Mouse (Mus musculus): ENCODE results near the gene Umps. TPM values are rescaled to one million over a fixed set of nuclear protein-coding genes. Genes with fewer than 3 reads are reported as not detected.

The Umps gene
- polyA plus RNA-seq (2012; ENCODE audit: low replicate concordance) = 3.8 and 20.2 TPM in 2 replicates

DNA sequence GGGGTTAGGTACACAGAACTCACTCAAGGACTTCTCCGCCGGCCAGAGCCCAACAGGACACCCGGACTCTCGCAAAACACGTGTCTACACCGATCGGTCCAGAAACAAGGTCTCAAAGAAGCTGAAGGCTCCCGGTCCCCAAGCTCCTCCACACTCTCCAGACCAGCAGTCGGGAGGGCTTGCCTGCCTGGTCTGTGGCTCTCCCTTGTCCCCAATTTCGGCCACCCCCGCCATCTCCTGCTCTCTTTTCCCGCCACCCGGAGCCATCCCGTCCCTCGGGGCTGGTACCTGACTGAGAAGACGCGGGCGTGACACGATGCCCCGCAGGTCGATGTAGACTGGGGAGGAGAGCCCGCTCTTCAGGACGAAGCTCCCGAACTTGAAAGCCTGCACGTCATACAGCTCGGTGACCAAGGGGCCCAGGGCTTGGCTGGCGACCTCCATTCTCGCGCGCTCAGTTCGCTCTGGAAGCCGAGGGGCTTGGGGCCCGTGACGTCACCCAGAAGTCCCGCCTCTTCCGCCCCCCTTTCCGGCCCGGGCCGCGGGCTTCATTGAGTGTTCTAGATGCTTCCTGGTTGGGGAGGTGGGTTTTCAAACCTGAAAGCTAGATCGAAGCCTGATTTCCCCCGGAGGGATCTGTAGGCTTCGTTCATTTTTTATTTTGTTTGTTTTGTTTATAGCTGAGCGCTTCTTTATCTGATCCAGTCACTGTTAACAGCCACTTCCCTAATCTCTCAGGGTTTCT, at the start of gene Umps:
TSS of gene Umps (minus strand) at position 501 of the 745 bp plus-strand sequence.

Other genes starting within 250 kb of the Umps start
- 0.06 and 0.23 TPM in 2 replicates for gene Muc13, start 173.0 kb downstream of the Umps start, polyA plus RNA-seq (2012; ENCODE audit: low replicate concordance)
- 3.1 and 3.7 TPM in 2 replicates for gene Itgb5, start 137.4 kb downstream of the Umps start, polyA plus RNA-seq (2012; ENCODE audit: low replicate concordance)

Measured in leukemia stem cell, adult 10-12 weeks (primary cell).